Mouse (Mus musculus) kidney, embryonic 14.5 days (tissue): ENCODE measurements around the gene Gm19684. TPM values are rescaled to one million over a fixed set of nuclear protein-coding genes. Genes with fewer than 3 reads are reported as not detected.
"Not testable (repeated sequence)": the region's sequence is repeated elsewhere in the genome, so short reads cannot be mapped to it uniquely, and the experiment has no call there.

Source experiments
- ATAC-seq: fragments of 200-750 bp; cut with Nextera tagmentation; 2 replicates; pipeline ENCODE4 v1.8.0; 2017; ENCODE audit warnings: moderate number of reproducible peaks, mild to moderate bottlenecking, moderate TSS enrichment, moderate library complexity; ENCODE audit not compliant: low FRiP score, low TSS enrichment
- H3K27ac ChIP-seq: fragments of 300-500 bp; sonication (generic); 2 replicates; pipeline ENCODE4 v1.5.1; 2014; ENCODE audit warnings: low read depth, mild to moderate bottlenecking, low read length, moderate library complexity, mixed read lengths
- H3K27me3 ChIP-seq: fragments of 300-500 bp; sonication (generic); 2 replicates; pipeline ENCODE4 v1.6.1; 2014; ENCODE audit warnings: mild to moderate bottlenecking, low read length; ENCODE audit not compliant: control insufficient read depth, insufficient read depth
- H3K36me3 ChIP-seq: fragments of 300-500 bp; sonication (generic); 2 replicates; pipeline ENCODE4 v1.6.1; 2014; ENCODE audit warnings: low read length, mixed read lengths; ENCODE audit not compliant: control insufficient read depth, insufficient read depth
- H3K4me1 ChIP-seq: fragments of 300-500 bp; sonication (generic); 2 replicates; pipeline ENCODE4 v1.6.1; 2014; ENCODE audit warnings: low read length, mixed read lengths; ENCODE audit not compliant: control insufficient read depth, insufficient read depth
- H3K4me2 ChIP-seq: fragments of 300-500 bp; sonication (generic); replicated peaks from 2 replicates; pipeline ENCODE4 v1.6.1; 2014; ENCODE audit warnings: low read depth, mild to moderate bottlenecking, low read length
- H3K4me3 ChIP-seq: fragments of 300-500 bp; sonication (generic); 2 replicates; pipeline ENCODE4 v1.5.1; 2014; ENCODE audit warnings: mild to moderate bottlenecking, low read length
- H3K9ac ChIP-seq: fragments of 300-500 bp; sonication (generic); 2 replicates; pipeline ENCODE4 v1.6.1; 2014; ENCODE audit warnings: low read depth, mild to moderate bottlenecking, low read length, moderate library complexity
- H3K9me3 ChIP-seq: fragments of 300-500 bp; sonication (generic); 2 replicates; pipeline ENCODE4 v1.6.1; 2016; ENCODE audit warnings: low read length; ENCODE audit not compliant: control insufficient read depth
- WGBS: fragments of 180-500 bp; shearing (Covaris S2); extraction: QIAGEN DNeasy Blood & Tissue Kit; methylation state at CpG from one replicate; pipeline ENCODE4 v1.1.7; 2014; 5-methylcytosine and 5-hydroxymethylcytosine counted together
- polyA plus RNA-seq: library from polyadenylated mRNA; unstranded; fragments of >200 nt; fragmentation: Nextera tagmentation; extraction: Ambion mirVana; gene quantifications from 2 replicates; pipeline ENCODE4 v1.2.1, GENCODE M21; 2014

Gene Gm19684
- not detected in 2 replicates for polyA plus RNA-seq

DNA sequence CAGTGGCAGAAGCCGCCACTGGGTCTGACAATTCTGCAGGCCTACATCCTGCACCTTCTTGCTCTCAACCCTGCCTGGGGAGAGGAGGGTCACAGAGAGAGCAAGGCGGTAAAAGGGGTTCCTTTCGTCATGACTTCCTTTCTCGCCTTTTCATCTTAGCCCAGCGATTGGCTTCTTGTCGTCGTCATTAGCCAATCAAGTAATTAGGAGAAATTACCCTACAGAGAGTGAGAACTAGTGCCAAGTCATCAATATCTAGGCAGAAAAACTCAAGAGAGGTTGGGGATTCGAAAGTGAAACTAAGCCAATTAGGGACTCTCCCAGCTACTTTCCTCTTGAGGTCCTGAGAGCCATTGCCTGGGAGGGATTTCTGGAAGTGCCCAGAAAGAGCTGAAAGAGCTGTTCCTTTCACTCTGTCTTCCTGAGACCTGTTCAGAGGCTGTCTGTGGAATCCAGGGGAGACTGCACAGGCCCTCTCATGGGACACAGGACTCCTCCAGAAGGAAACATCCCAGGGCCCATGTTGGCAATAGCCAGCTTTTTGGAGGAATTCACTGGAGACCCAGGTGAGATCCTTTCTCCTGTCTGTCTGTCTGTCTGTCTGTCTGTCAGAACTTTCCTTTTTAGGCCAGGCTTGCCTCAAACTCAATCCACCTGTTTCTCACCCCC lies at the start of gene Gm19684:
Gm19684 (plus strand) TSS at position 327 of the 669 bp plus-strand sequence.
- ATAC-seq, result peak; percentile 66; the same call in 1 of the 2 replicates
- Histone ChIP-seq H3K4me2 (0 out of 2 replicates have a peak within 1 kb of the TSS, but pooled peaks have one; percentile 12), H3K27me3 (peaks cover 18% of the 10 kb centered on the region)
- H3K4me1 ChIP-seq, H3K9me3 ChIP-seq, H3K9ac ChIP-seq, H3K27ac ChIP-seq, H3K4me3 ChIP-seq, H3K36me3 ChIP-seq: not testable (repeated sequence)
- WGBS, result 2% methylated on average over 8 of the region's 8 CpGs

DNA sequence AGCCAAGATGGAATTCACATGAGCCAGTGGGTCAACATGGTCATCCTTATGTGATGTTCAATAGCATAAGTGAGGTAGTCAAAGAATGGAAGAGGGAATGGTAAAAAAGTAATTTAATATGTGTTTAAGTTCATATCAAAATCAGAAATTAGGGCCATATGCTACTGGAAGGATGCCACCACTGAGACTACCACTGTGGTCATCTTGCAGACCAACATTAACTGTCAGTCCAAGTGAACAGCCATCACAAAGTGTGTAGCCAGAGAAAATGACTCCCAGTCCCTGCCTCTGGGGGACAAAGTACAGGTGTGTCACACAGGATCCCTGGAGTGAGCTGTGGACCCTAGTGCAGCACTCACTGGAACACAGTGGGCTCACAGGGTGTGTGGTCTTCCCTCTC lies 39.6 kb upstream of the Gm19684 start:
- not testable (repeated sequence) for H3K4me2 ChIP-seq, ATAC-seq
- H3K27me3 ChIP-seq, result peaks cover 25% of the 10 kb centered on the region

DNA sequence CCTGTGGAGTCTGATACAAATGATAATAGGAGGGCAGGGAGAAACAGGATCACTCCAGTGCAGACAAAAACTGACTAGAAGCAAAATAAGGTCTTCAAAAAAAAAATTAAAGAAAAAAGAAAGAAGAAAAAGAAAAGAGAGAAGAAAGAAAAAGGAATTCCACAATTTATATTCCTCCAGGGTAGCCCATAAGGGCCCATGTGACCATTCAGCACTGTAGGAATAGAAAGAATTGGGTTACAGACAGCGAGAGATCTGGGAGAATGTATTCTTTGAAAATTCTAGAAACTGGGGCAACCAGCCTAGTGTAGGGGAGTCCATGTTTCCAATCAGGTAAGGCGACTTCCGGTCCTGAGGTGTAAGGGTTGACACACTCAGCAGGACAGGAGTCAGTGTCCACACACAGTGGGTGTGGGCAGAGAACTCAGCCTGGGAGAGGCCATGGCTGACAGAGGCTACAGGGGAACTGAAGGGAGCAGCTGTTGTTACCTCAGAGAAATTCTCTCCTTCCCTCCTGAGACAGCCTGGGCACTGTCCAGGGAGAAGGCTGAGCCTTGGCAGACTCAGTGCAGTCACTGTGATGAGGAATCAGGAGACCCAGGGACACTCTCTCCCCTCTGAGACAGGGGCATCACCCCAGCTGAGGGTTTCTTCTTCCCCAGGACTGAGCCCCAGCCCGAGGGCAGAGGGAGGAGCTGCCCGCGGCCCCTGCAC lies 38.8 kb upstream of the Gm19684 start:
- Histone ChIP-seq H3K27me3 (peaks cover 25% of the 10 kb centered on the region), H3K4me3 (peak overlapping the region; percentile 48), H3K4me2 (peak overlapping the region; percentile 95)
- H3K9ac ChIP-seq, H3K36me3 ChIP-seq, H3K27ac ChIP-seq, H3K9me3 ChIP-seq, ATAC-seq, H3K4me1 ChIP-seq: not testable (repeated sequence)
- 40% methylated on average over 5 of the region's 6 CpGs for WGBS

More for the DNA sequence above, 39.6 kb upstream of the Gm19684 start:
- H3K4me3 ChIP-seq, H3K9me3 ChIP-seq, H3K4me1 ChIP-seq, H3K36me3 ChIP-seq, H3K27ac ChIP-seq, H3K9ac ChIP-seq: not testable (repeated sequence)

DNA sequence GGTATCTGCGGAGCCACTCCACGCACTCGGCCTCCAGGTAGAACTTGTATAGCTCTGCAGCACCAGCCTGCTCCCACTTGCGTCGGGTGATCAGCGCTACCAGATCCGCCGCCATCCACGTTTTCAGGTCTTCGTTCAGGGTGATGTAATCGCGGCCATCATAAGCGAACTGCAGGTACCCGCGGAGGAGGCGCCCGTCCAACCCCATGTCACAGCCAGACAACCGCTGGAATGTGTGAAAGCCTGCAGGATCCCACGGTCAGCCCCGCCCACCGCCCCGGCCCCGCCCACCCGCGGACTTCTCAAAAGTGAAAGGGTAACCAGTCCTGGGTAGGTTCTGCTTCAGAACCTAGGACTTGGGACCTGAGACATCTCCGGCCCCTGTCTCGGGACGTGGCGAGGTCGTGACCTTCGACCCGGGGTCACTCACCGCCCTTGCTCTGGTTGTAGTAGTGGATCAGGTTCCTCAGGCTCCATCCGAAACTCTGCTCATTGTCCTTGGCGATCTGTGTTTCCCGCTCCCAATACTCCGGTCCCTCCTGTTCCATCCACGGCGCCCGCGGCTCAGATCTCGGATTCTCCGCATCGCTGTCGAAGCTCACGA lies 38.1 kb upstream of the Gm19684 start:
- WGBS, result under 1% methylated on average over 46 of the region's 46 CpGs
- H3K36me3 ChIP-seq, result no peaks in the 10 kb centered on the region
- H3K4me3 ChIP-seq, result peak overlapping the region; percentile 48
- H3K4me2 ChIP-seq, result peak overlapping the region; percentile 95
- ATAC-seq, result peak; percentile 89
- no peaks in the 10 kb centered on the region for H3K9me3 ChIP-seq
- H3K9ac ChIP-seq, result peak overlapping the region; percentile 48
- H3K4me1 ChIP-seq, result no peaks in the 10 kb centered on the region
- H3K27me3 ChIP-seq, result peaks cover 25% of the 10 kb centered on the region
- H3K27ac ChIP-seq, result no peak overlapping the region

DNA sequence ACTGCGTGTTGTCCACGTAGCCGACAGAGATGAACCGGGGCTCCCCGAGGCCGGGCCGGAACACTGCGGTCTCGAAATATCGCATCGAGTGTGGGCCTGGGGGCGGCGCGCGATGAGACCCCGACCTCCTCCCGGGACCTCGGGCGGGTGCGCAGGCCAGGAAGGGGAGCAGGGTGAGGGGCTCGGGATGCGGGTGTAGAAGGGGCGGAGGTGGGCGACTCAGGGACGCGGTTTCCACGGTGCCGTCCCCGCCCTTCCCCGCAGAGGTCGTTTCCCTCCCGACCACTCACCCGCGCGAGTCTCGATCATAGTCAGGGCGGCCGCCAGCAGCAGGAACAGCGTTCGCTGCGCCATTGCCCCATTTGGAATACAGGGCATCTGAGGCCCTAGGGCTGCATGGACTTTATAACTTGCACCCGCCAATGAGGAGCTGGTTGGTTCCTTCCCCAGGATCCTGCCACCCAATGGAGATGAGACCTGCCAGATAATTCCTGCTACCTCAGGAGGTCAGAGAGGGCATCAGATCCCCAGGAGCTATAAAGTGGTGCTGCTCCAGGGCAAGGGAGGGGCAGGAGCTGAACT lies 37.5 kb upstream of the Gm19684 start:
- Histone ChIP-seq H3K9ac (peak overlapping the region; percentile 48), H3K36me3 (no peaks in the 10 kb centered on the region), H3K9me3 (no peaks in the 10 kb centered on the region), H3K4me2 (peak overlapping the region; percentile 95), H3K27ac (no peak overlapping the region), H3K4me1 (no peaks in the 10 kb centered on the region), H3K27me3 (peaks cover 25% of the 10 kb centered on the region), H3K4me3 (peak overlapping the region; percentile 48)
- ATAC-seq, result no peak
- under 1% methylated on average over 42 of the region's 42 CpGs for WGBS

DNA sequence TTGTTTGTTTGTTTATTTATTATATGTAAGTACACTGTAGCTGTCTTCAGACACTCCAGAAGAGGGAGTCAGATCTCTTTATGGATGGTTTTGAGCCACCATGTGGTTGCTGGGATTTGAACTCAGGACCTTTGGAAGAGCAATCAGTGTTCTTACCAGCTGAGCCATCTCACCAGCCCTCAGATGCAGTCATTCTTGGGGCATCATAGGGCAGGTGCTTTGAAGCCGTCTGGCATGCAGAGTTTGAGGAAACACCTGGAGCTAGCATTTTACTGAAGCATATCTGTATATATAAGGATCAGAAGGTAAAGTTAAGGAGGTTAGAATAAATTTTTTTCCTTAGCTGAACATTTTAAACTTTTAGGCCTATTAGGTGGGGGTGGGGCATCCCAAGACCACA lies 35.5 kb upstream of the Gm19684 start:
- not testable (repeated sequence) for H3K9ac ChIP-seq, H3K27ac ChIP-seq, H3K9me3 ChIP-seq, H3K4me1 ChIP-seq, H3K4me2 ChIP-seq, H3K36me3 ChIP-seq, ATAC-seq, H3K4me3 ChIP-seq
- WGBS, result 59% methylated on average over 1 of the region's 1 CpGs
- peaks cover 25% of the 10 kb centered on the region for H3K27me3 ChIP-seq

DNA sequence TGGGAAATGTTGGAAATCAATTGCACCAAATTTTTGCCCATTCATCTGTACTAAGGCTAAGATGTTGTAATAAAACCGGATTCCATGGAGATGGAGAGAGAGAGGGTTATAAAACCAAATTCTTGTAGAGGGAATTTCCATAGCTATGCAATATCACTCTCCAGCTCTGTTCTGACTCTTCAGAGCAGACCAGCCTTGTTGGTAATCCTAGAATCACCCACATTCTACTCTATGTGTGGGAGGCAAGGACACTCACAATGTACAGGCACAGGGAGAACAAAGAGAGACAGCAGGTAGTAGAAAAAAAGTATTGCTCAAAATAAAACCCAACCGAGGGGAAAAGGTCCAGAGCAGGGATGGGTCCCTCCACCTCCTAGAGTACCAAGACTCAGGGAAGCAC lies 29.5 kb upstream of the Gm19684 start:
- H3K27me3 ChIP-seq, ATAC-seq, H3K36me3 ChIP-seq, H3K4me2 ChIP-seq, H3K4me3 ChIP-seq, H3K4me1 ChIP-seq, H3K9me3 ChIP-seq, H3K27ac ChIP-seq, H3K9ac ChIP-seq: not testable (repeated sequence)
- no CpG with 5 or more reads among the region's 2 CpGs for WGBS

DNA sequence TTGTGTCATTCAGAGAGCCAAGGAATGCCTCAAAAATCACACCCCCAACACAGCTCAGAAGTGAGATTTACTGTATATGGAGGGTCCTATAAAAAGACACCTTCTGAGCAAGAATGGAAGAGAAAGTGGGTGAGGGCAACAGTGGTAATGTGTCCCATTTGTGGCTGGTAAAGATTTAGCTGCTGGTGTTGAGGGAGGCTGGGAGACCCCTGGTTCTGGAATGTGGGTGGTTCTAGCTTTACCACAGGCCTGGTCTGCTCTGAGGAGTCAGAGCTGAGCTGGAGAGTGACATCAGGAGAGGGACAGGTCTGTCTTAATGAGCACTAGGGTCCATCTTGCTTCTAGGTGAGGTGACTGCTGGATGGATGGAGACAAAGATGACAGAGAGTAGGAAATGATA lies 29.0 kb upstream of the Gm19684 start:
- not testable (repeated sequence) for H3K27ac ChIP-seq, H3K4me3 ChIP-seq, H3K27me3 ChIP-seq, ATAC-seq, H3K4me2 ChIP-seq, H3K9me3 ChIP-seq, H3K4me1 ChIP-seq, H3K36me3 ChIP-seq, H3K9ac ChIP-seq

DNA sequence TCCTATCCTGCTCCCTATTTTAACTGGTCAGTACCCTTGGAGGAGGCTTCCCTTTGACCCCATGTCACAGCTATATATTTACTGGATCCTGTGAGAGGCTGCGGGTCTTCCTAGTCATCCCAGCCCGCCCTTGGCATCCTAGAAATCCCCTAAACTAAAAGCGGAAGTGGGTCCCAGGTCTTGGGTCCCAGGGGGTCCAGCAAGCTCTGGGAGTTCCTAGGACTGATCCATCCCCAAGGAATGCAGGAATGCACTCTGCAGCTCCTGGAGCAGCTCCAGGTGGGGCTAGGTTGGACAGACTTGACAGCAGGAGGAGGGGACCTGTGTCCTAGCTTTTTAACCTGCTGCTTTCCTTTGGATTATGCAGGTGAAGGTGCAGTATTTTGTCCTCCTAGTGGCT lies 27.5 kb upstream of the Gm19684 start:
- H3K27ac ChIP-seq, result no peak overlapping the region
- no peaks in the 10 kb centered on the region for H3K36me3 ChIP-seq
- H3K4me1 ChIP-seq, result no peaks in the 10 kb centered on the region
- no peaks in the 10 kb centered on the region for H3K27me3 ChIP-seq
- H3K4me3 ChIP-seq, result no peak overlapping the region
- ATAC-seq, result no peak
- H3K9ac ChIP-seq, result no peak overlapping the region
- 30% methylated on average over 3 of the region's 3 CpGs for WGBS
- no peaks in the 10 kb centered on the region for H3K9me3 ChIP-seq
- no peak overlapping the region for H3K4me2 ChIP-seq
